Mouse (Mus musculus): ENCODE results near the gene Zbtb43. TPM values are rescaled to one million over a fixed set of nuclear protein-coding genes. Genes with fewer than 3 reads are reported as not detected.
A peak's percentile ranks its signal among the peaks of the same experiment; 100 is the strongest.

The Zbtb43 gene
- 13.9 and 16.2 TPM in 2 replicates for polyA plus RNA-seq (2012; rRNA removed)

- DNase-seq (ENCODE audit: low spot score): peak; percentile 82
Measured at GRCm38 (mm10) chr2:33468466-33469097, at the start of gene Zbtb43. TSS of gene Zbtb43 (minus strand) at chr2:33468559.

- DNase-seq (ENCODE audit: low spot score): no peak
Measured at GRCm38 (mm10) chr2:33515856-33516255, 47.5 kb upstream of the Zbtb43 start.

- no peak for DNase-seq (ENCODE audit: low spot score)
Measured at GRCm38 (mm10) chr2:33515431-33515830, 47.1 kb upstream of the Zbtb43 start.

GRCm38 (mm10) chr2:33510791-33511190 lies 42.4 kb upstream of the Zbtb43 start:
- DNase-seq (ENCODE audit: low spot score): no peak

GRCm38 (mm10) chr2:33502602-33503001 lies 34.2 kb upstream of the Zbtb43 start:
- DNase-seq (ENCODE audit: low spot score): no peak

GRCm38 (mm10) chr2:33498280-33498679 lies 29.9 kb upstream of the Zbtb43 start:
- no peak for DNase-seq (ENCODE audit: low spot score)

- DNase-seq (ENCODE audit: low spot score): no peak
Measured at GRCm38 (mm10) chr2:33495654-33496053, 27.3 kb upstream of the Zbtb43 start.

GRCm38 (mm10) chr2:33492041-33492440 lies 23.7 kb upstream of the Zbtb43 start:
- no peak for DNase-seq (ENCODE audit: low spot score)

- no peak for DNase-seq (ENCODE audit: low spot score)
Measured at GRCm38 (mm10) chr2:33489565-33489964, 21.2 kb upstream of the Zbtb43 start.

GRCm38 (mm10) chr2:33487332-33487731 lies 19.0 kb upstream of the Zbtb43 start:
- DNase-seq (ENCODE audit: low spot score): no peak

GRCm38 (mm10) chr2:33486866-33487265 lies 18.5 kb upstream of the Zbtb43 start:
- DNase-seq (ENCODE audit: low spot score): peak; percentile 52

GRCm38 (mm10) chr2:33477961-33478755 lies 9.8 kb upstream of the Zbtb43 start:
- no peak for DNase-seq (ENCODE audit: low spot score)

GRCm38 (mm10) chr2:33475961-33476360 lies 7.6 kb upstream of the Zbtb43 start:
- DNase-seq (ENCODE audit: low spot score): no peak

- DNase-seq (ENCODE audit: low spot score): peak; percentile 36
Measured at GRCm38 (mm10) chr2:33467546-33468465, 553 bp downstream of the Zbtb43 start.

GRCm38 (mm10) chr2:33465966-33466365 lies 2.4 kb downstream of the Zbtb43 start:
- DNase-seq (ENCODE audit: low spot score): no peak

- DNase-seq (ENCODE audit: low spot score): no peak
Measured at GRCm38 (mm10) chr2:33465215-33465614, 3.1 kb downstream of the Zbtb43 start.

GRCm38 (mm10) chr2:33462066-33462465 lies 6.3 kb downstream of the Zbtb43 start:
- DNase-seq (ENCODE audit: low spot score): no peak

- no peak for DNase-seq (ENCODE audit: low spot score)
Measured at GRCm38 (mm10) chr2:33461066-33461465, 7.3 kb downstream of the Zbtb43 start.

- no peak for DNase-seq (ENCODE audit: low spot score)
Measured at GRCm38 (mm10) chr2:33459660-33460059, 8.7 kb downstream of the Zbtb43 start.

GRCm38 (mm10) chr2:33456696-33457095 lies 11.7 kb downstream of the Zbtb43 start:
- DNase-seq (ENCODE audit: low spot score): no peak

- no peak for DNase-seq (ENCODE audit: low spot score)
Measured at GRCm38 (mm10) chr2:33456242-33456641, 12.1 kb downstream of the Zbtb43 start.

- DNase-seq (ENCODE audit: low spot score): no peak
Measured at GRCm38 (mm10) chr2:33455350-33455749, 13.0 kb downstream of the Zbtb43 start.

Data from urinary bladder, adult 2 months (tissue).